Mouse (Mus musculus) natural killer cell, adult 2 months (primary cell): ENCODE measurements around the gene Rbfox1.

Source experiments
- DNase-seq, 2 experiments: peaks; one replicate each; pipeline ENCODE4 v3.0.0; 2022; ENCODE audit warnings: low spot score in 2 of 2

The Rbfox1 gene

DNA sequence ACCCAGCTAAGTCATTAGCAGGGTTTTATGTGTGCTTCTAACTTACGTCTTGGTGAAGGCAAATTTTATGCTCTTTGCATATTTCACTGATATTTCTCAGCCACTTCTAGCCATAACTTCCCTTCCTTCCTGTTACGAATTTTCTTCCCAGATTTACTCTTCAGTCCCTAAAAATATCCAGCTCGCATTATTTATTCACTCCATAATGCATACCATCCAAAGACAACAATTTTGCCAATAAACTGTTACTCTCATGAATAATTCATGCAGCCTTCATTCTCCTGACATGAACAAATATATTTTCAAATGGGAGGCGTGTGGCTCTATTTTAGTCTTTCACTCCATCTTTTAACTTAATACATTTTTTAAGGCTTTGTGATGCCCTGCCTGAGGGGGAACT, 1029.4 kb downstream of the Rbfox1 start:
- no peak for DNase-seq

DNA sequence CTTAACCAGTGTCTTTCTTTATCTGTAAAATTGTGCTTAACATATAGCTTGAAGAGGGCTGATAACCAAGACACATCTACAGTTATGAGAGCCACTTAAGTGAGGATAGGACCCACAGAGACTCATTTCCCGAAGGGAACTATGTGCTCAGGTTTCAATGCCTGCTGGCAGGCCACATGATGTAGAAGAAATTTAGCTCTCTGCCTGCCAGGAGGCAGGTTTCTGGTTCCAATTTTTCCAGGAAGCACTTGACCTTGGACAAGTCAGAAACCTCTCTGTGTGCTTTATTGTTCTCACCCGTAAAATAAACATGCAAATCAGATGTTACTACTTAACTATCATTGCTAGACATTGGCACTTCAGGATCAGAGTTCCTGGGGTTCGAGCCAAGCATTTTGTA, 1033.5 kb downstream of the Rbfox1 start:
- no peak for DNase-seq

DNA sequence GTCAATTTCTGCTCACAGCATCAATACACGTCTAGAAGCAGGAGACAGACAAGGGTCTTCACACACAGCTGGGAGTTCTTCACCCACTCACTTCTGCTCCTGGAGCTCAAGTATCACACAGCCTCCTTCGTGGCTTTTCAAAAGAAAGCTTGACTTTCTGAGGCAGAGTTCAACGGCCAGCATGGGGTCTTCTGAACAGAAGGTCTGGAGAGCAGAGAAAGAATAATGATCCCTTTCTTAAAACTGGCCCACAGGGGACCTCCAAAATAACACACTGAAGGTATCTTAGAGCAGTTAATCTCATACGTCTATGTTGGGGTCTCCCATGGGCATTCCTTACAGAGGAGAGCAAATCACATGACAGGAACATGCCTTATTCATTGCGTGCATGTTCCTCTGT, 1034.5 kb downstream of the Rbfox1 start:
- DNase-seq: no peak

DNA sequence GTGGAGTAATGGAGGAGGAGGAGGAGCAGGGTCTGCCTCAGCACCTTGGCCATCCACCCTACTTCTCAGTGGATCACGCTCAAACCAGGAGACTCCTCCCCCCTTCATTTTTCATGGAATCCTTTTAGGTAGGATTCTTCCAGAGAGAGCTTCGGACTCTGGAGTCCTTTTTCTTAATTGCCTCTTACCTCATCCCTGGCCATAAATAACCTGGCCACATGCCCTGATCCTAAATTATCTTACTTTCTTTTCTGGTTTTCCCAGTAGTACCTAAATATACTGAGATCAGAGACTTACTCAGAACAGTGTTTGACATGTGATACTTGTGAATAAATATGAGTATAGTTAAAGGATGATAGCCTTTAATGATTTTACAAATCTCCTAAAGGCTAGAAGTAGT, 1042.5 kb downstream of the Rbfox1 start:
- DNase-seq: no peak

DNA sequence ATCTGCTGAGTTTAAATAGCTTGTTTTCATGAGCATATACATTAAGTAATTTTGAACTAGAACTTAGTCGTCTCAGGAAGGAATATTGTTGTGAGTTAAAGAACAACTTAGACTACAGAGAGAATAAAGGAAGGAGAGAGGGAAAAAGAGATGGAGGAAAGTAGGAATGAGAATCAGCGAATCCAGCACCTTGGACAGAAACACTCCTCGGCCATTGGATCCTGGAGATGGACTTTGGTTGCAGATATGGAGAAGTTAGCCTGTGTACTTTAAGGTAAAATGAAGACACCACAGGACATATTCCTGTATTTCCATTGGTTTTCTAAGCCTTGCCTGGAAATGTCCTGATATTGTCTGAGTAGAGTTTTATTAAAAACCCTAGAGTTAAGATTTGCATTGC, 1045.6 kb downstream of the Rbfox1 start:
- no peak for DNase-seq

DNA sequence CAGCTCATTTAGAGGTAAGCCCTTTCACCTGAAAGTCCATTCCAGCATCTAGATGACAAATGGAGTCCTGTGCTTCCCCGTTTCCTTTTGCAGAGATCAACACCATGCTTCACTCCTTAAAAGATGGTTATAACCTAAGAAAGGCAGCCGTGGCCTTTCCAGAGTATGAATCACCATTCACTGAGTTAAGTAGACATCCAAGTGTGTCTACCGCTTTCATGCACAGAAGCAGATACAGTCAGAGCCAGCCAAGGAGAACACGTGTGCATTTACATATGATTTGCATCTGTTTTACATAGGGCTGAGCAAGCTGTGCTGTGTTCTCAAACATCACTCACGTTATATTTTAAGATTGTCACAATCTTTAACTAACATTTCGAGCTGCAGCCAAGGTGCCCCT, 1061.0 kb downstream of the Rbfox1 start:
- DNase-seq: no peak

DNA sequence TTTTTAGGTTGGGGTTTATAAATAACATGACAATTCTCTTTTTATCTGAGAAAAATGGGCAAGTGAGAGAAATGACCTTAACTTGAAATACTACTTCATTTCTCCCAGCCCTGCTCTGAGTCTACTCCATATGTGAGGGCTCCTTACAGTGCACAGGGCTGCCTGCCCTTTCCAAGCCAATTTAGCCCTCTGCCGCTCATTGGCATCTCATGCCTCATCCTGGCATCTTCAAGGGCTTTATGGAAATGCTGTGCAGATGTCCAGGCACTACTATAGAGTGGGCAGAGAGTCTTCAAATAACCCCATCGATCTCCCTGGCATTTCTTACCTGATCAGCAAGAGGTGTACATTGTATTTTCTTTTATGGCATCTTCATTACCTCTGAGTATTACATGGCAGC, 1064.5 kb downstream of the Rbfox1 start:
- DNase-seq: no peak

DNA sequence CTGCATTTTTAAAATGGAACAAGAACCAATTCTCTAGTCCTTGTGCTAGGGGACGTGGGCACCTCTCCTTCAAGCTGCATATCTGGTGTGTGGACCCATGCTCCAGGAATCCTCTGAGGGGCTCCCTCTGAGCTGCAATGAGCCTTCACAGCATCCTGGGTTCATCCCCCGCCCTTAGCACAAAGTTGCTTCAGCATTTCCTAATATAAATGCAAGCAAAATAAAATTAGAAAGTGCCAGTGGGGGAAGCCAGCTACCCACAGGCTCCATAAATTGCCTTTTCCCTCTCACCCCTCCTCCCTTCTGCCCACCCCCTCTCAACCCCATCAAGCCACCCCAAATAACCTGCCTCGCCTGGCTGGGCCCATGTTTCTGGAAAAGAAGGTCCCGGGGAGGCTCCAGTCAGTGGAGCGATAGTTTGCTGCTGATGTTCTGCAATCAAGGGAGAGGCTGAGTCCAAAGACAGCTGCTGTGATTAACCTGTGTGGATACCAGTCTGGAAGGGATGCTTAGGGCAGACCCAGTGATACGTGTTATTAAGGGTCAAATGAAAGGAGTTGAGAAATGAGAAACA, 1070.0 kb downstream of the Rbfox1 start:
- DNase-seq: no peak

DNA sequence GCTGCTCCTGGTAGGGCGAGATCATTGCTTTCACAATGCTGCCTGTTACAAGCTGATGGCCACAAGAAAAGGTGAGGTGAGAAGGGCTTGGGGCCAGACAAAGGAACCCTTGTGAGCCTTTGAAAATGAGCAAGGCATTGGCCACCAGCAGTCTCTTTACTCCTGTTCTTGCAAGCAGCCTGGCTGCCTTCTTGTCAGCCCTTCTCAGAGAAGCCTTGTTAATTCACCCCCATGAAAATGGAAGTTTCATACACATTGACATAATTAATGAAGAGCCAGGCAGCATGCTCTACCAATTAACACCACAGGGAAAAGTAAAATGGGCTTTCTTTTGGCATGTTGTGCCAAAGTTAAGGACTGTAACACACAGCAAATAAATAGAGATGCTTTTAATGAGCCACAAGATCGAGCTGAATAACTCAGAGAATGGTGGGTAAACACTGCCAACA, 1076.8 kb downstream of the Rbfox1 start:
- no peak for DNase-seq

DNA sequence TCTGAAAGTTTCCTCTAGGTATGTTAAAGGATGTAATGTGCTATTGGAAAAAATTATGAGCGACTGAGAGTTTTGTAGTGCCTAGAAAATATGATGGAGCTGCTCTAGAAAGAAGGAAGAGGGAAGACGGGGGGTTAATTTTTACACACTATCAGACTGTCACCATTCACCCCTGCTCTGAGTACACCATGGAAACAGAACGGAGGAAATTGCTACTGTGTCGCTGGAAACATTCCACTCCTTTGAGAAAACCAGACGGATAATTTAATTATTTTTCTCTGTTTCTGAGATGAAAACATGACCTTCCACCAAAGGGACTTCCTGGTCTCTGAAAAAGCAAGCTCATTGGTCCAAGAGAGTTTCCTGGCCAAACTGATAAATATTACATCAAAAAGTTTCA, 1077.4 kb downstream of the Rbfox1 start:
- no peak for DNase-seq

DNA sequence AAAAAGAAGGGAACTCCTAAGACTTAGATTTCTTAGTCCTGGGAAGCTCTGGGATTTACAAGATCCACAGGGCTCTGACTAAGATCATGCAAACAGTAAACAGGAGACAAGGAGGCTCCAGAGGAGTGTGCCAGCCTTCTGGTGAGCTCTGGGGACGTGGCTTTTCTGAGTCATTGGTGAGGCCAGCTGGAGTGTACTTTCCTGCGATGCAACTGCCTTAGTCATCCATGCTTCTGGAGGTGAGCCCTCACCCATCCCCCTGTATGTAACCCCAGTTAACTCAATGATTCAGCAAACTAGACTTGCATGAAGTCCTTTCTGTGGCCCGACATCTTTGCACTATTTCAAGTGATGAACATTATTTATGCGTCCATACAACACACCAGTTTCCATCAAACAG, 1078.4 kb downstream of the Rbfox1 start:
- no peak for DNase-seq

DNA sequence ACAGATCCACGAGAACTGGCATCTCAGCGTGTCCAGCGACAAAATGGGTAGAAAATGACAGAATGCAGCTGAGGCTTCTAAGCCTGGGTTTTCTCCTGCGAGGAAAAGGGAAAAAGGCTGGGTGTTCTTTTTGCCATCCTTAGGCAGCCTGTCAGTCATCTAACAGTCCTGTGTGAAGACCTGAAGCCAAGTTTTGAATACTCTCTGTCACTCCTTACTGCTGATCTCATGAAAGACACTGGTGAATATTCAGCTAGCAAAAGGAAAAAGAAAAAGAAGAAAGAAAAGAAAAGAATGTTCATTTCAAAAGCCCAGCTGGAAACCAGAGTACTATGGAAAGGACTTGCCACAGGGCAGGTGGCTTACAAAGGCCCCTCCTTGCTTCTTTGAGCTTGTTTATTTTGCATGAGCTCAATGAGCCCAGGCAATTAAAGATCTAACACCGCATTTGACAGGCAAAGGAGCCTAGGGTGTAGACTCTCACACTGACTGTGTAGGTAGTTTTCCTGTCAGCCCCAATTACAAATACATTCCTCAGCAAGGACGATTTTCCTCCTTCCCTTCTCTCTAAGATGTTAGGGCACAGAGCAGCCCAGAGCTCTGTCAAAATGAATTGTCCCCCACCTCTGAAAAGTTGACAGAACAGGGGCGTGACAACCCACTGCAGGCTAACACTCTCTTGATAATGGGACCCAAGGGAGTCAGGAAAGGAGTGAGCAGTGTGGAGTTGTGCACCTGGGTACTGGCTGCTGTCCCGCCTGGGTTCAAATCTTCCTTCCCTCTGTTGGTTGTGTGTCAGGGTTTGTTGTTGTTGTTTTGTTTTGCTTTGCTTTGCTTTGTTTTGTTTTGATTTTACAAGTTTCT, 1079.8 kb downstream of the Rbfox1 start:
- no peak for DNase-seq

DNA sequence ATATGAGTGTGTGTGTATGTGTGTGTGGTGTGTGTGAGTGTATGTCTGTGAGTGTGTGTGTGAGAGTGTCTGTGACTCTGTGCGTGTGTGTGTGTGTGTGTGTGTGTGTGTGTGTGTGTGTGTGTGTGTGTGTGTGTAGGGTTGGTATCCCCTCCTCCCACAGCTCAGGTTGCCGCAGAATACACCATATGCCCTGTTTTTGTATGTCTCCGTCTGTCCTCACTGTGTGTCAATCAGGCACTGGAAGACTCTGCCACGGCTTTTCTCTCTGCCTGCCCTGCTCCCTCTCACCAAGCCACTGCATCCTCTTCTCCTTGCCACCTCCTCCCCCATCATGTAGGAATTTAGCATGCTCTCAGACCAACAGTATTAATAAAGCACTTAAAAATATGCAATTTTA, 1084.8 kb downstream of the Rbfox1 start:
- no peak for DNase-seq

DNA sequence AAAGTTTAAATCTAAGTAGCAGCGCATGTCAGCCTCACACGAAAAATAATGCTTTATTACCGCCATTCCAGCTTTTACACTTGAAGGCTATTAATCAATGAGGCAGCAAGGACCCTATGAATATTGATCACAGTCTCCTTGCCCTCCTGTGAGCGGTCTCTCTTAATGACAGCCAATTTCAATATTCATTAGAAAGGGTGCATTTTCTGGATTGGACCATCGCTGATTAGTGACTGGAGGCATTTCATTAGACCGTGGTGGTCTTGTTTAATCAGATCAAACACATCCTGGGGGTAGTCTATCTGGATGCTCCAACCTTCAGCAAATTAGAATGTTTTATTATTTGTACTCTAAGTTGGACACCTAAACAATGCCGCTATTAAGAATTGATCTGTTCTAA, 1091.2 kb downstream of the Rbfox1 start:
- no peak for DNase-seq

DNA sequence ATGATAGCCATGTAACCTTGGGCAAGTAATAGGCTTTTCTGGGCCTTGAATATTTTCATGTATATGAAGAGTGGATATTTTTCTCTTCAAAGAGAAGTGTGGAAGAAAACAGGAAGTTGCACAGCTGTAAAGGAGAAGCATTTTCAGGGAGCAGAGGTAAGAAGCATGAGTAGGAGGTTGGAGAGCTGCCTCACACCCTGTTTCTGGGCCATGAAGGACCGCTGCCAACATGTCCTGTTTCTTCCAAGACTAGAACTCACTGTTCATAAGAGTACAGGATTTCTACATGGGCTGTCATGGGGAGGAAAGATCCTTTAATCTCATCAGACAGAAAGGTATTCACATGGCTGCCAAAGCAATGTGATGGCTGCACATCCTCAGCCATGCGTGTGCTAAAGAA, 1098.8 kb downstream of the Rbfox1 start:
- DNase-seq: no peak

DNA sequence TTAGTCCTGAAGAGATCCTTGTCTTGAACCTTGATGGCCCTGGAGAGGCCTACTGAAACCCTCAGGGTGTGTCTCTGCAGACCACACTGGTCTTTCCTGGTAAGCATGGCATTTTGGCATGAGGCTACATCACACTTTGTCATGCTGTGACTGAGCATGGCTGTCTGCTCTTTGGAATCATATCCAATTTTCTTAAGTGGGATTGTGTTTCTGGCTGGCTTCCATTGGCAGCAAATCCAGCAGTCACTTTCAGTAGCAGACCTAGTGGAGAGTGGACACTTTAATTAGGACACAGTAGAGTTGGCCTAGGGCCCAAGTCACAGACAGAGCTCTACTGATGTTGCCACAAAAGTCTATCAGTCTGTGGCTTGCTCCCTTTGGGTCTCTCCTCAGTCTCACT, 1100.9 kb downstream of the Rbfox1 start:
- no peak for DNase-seq

DNA sequence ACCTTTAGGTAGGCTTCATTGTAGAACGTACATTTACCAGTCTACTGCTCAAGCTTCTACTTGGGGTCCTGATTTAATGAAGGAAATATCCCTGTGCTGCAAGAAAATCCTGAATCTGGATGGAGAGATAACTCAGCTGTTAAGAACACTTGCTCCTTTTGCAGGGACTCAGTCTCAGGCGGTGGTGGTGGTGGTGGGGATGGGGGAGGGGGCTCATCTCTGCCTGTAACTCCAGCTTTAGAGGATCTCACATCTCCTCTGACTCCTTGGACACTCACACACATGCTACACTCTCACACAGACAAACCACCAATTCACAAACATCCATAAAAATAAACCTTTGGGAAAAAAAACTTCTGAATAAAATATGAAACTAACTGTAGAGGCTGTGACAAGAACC, 1101.3 kb downstream of the Rbfox1 start:
- DNase-seq: no peak

DNA sequence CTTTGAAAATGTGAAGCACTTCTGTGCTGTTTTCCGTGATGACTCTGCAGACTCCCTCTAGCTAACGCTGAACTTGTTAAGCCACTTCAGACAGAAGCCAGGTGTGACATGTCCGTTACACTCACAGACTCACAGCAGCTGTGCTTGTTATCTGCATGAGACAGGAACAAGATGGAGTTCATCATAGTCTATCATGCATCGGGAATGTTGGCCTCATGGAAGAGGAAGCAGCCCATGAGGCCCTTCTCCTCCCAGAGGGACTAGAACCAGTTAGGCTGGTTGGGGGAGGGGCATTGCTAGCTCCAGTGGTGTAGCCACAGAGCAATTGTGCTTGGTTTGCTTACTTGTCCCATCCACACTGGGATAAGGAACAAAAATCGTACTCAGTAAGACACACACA, 1107.1 kb downstream of the Rbfox1 start:
- DNase-seq: no peak

DNA sequence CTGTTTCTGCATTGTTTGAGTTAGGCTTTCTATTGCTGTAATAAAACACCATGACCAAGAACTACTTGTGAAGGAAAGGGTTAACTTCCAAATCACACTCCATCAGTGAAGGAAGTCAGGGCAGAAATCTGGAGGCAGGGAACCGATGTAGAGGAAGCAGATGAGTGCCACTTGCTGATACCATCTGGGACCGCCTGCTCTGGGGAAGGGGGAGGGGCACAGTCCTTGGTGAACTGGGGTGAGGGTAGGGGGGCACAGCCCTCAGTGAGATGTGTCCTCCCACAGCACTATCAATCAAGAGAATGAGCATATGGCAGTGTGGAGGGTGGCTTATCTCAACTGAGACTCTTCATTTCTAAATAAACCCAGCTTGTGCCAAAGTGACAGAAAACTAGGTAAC, 1108.0 kb downstream of the Rbfox1 start:
- no peak for DNase-seq

DNA sequence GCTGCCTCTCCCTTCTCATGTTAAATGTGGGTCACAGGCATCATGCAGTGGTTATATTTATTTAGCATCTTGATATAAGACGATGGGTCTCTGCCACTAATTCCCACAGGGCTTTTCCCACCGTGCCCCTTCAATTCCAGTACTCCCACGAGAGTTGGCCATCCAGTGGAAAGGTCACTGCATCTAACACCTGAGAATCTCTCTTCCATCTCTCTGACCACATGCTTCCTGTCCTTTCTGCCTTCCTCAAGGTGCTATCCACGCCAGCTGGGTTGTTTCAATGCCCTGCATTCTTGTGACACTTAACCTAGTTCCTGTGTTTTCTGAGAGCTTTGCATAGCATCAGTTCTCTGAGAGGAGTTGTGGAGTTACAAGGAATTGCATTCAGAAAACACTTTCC, 1112.0 kb downstream of the Rbfox1 start:
- no peak for DNase-seq

DNA sequence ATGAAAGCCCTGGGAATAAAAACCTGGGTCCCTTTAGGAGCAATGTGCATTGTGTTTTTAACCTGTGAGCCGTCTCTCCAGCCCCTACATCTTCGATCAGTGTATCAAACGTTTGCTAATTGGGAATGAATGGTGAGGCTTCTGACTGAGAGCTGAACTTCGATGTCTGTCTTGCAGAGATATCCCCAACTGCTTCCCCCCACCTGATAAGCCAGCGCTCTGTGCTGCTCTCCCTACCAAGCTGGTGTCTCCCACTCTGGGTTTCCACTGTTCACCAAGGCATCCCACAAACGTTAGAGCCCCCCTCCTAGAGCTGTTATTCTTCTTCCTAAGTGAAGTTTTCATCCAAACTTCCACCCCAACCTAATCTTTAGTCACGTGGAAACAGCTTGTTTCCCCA, 1112.7 kb downstream of the Rbfox1 start:
- DNase-seq: no peak

DNA sequence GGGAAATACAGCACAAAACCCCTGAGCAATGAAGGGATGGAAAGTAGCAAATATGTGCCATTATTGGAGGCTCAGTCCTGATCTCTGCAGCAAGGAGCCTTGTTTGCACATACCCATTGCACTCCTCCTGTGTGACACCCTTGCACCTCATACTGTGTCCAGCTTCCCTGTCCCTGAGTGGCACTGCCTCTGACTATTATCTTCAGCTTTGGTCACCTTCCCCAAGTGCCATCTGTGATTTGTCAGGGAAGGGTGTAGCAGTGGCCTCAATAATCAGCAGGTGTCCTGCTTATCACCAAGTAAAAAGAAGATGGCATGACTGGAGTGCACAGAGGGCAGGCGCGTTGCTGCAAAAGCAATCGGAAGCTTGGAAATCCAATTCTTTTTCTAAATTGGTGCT, 1119.4 kb downstream of the Rbfox1 start:
- DNase-seq: no peak

DNA sequence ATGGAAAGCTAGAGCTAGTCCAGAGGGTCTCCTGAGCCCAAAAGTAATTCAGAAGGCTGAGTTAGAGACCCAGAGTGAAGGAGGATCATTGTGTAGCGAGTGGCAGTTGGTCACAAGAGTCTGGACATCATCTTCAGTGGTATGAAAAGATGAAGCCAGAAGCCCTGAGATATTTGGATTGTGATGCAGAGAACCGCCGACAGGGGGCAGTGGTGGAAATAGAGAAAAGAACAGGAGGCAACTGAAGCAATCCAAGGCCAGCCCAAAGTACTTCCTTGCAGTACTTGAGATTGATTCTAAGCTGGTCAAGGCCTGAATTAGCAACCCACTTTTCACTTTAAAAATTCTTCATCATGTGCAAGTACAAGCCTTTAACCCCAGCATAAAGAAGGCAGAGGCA, 1120.3 kb downstream of the Rbfox1 start:
- DNase-seq: no peak

DNA sequence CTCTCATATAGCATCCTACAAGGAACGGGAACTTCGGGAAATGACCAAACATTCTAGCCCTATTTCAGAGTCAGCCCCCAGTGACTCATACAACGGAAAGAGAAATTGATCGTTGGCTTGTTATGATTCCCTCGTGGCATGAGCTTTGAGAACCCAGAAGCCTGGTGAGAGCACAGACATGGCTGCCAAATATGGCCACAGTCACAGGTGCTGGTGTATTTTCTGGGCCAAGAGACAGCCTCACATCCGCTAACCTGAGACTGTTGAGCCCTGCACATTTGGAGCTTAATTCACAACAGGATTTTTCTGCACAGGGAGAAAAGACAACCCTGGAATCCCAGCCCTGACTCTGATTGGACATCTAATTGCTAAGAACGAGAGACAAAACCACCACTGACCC, 1132.2 kb downstream of the Rbfox1 start:
- no peak for DNase-seq
